17 mouse cellular contexts compared by ENCODE assay signal in genomic region chr1:86657071-86657470, GRCm38 (mm10). TPM values are rescaled to one million over a fixed set of nuclear protein-coding genes. Genes with fewer than 3 reads are reported as not detected.
DNase-seq lines count a peak whose midpoint lies in the region; ATAC-seq and TF ChIP-seq lines count a peak whose summit lies in the region.
"Had no signal": no experiment of that assay in that cellular context is flagged by ENCODE, and none has a peak within 500 bp of the region (broad histone marks: within the 10 kb centered on the region; RNA-seq: fewer than 3 reads in every experiment).

No protein-coding gene starts in this region.

- H3K27me3 ChIP-seq in forebrain, embryonic 14.5 days (replicated peaks; ENCODE audit: control insufficient read depth, insufficient read depth, low read length): no peaks in the 10 kb centered on the region
- H3K27me3 ChIP-seq in forebrain, embryonic 12.5 days: no peaks in the 10 kb centered on the region
- no peaks in the 10 kb centered on the region for H3K27me3 ChIP-seq in liver, adult 2 months (ENCODE audit: control insufficient read depth, insufficient read depth, low read length)
- H3K27me3 ChIP-seq: embryonic facial prominence, embryonic 15.5 days; intestine, embryonic 15.5 days; liver, embryonic 13.5 days had no signal

- no peak for TF ChIP-seq CTCF in liver, adult 2 months (IDR thresholded peaks at IDR 0.05; ENCODE audit: low read depth, low read length)

- no peak overlapping the region for H3K27ac ChIP-seq in forebrain, embryonic 14.5 days (ENCODE audit: low read depth, low read length)
- H3K27ac ChIP-seq in forebrain, embryonic 12.5 days: no peak overlapping the region
- H3K27ac ChIP-seq in liver, adult 2 months (replicated peaks; ENCODE audit: insufficient read depth, low read depth, low read length): no peak overlapping the region
- H3K27ac ChIP-seq: embryonic facial prominence, embryonic 15.5 days; intestine, embryonic 15.5 days; liver, embryonic 13.5 days; stomach, postnatal 0 days had no signal

- TF ChIP-seq POLR2A in liver, adult 2 months (IDR thresholded peaks at IDR 0.05; ENCODE audit: extremely low read depth, insufficient read depth, low read length): no peak

- no peaks in the 10 kb centered on the region for H3K36me3 ChIP-seq in forebrain, embryonic 14.5 days (ENCODE audit: control insufficient read depth, insufficient read depth, low read length)
- no peaks in the 10 kb centered on the region for H3K36me3 ChIP-seq in forebrain, embryonic 12.5 days (replicated peaks)
- H3K36me3 ChIP-seq in liver, adult 2 months (ENCODE audit: control insufficient read depth, insufficient read depth, low read length): no peaks in the 10 kb centered on the region
- H3K36me3 ChIP-seq: embryonic facial prominence, embryonic 15.5 days; intestine, embryonic 15.5 days; liver, embryonic 13.5 days had no signal

- no peak overlapping the region for H3K4me3 ChIP-seq in forebrain, embryonic 14.5 days (ENCODE audit: low read depth, low read length)
- H3K4me3 ChIP-seq in forebrain, embryonic 12.5 days (replicated peaks): no peak overlapping the region
- H3K4me3 ChIP-seq in liver, adult 2 months (ENCODE audit: insufficient read depth, low read depth, low read length): no peak overlapping the region
- H3K4me3 ChIP-seq: embryonic facial prominence, embryonic 15.5 days; intestine, embryonic 15.5 days; liver, embryonic 13.5 days had no signal

- H3K4me1 ChIP-seq in forebrain, embryonic 14.5 days (ENCODE audit: control insufficient read depth, insufficient read depth, low read length): no peaks in the 10 kb centered on the region
- no peaks in the 10 kb centered on the region for H3K4me1 ChIP-seq in forebrain, embryonic 12.5 days
- no peaks in the 10 kb centered on the region for H3K4me1 ChIP-seq in liver, adult 2 months (ENCODE audit: control insufficient read depth, insufficient read depth, low read length)
- H3K4me1 ChIP-seq: embryonic facial prominence, embryonic 15.5 days; intestine, embryonic 15.5 days; liver, embryonic 13.5 days had no signal

- peak; percentile 18 for DNase-seq in forebrain, embryonic 14.5 days (ENCODE audit: low spot score)
- DNase-seq in liver, adult 2 months (ENCODE audit: extremely low read depth, low read depth, low spot score): peak; percentile 35
- DNase-seq in liver (no peak), NIH3T3 (ENCODE audit: low read depth) (peak; percentile 34)
- peak; percentile 50 for DNase-seq in kidney, adult 9 months
- DNase-seq in gastrocnemius, postnatal 10 days: no peak
- DNase-seq: cerebellum, adult 18-20 months; liver, embryonic 13.5 days had no signal

- 71% methylated on average over 5 of the region's 5 CpGs for WGBS in forebrain, embryonic 14.5 days
- 86% methylated on average over 5 of the region's 5 CpGs for WGBS in forebrain, embryonic 12.5 days
- WGBS in liver, adult 2 months: 66% methylated on average over 5 of the region's 5 CpGs

- no peak overlapping the region for H3K9ac ChIP-seq in forebrain, embryonic 14.5 days (ENCODE audit: low read length)
- no peak overlapping the region for H3K9ac ChIP-seq in forebrain, embryonic 12.5 days
- H3K9ac ChIP-seq in liver, adult 2 months (ENCODE audit: low read depth, low read length): no peak overlapping the region
- H3K9ac ChIP-seq: embryonic facial prominence, embryonic 15.5 days; intestine, embryonic 15.5 days; liver, embryonic 13.5 days had no signal

- no peak for ATAC-seq in forebrain, embryonic 14.5 days
- no peak for ATAC-seq in forebrain, embryonic 12.5 days (ENCODE audit: low FRiP score)
- ATAC-seq: intestine, embryonic 15.5 days; midbrain, embryonic 16.5 days had no signal

- H3K9me3 ChIP-seq in forebrain, embryonic 14.5 days (replicated peaks; ENCODE audit: control insufficient read depth, low read length): no peaks in the 10 kb centered on the region
- H3K9me3 ChIP-seq in forebrain, embryonic 12.5 days: no peaks in the 10 kb centered on the region
- H3K9me3 ChIP-seq: embryonic facial prominence, embryonic 15.5 days; intestine, embryonic 15.5 days; liver, embryonic 13.5 days had no signal

- H3K4me2 ChIP-seq in forebrain, embryonic 14.5 days (ENCODE audit: low read length): no peak overlapping the region
- H3K4me2 ChIP-seq in forebrain, embryonic 12.5 days: no peak overlapping the region
- H3K4me2 ChIP-seq: embryonic facial prominence, embryonic 15.5 days; intestine, embryonic 15.5 days; liver, embryonic 13.5 days had no signal

- no peaks in the 10 kb centered on the region for H3K79me2 ChIP-seq in liver, adult 2 months (ENCODE audit: control insufficient read depth, insufficient read depth, low read length)

RNA-seq across cellular contexts. Expression of gene Nppc, which starts 13.3 kb away (rescaled TPM):
- 2.3 and 3.1 TPM in 2 replicates for polyA plus RNA-seq in forebrain, embryonic 14.5 days (2014; fragmentation: Nextera tagmentation; extraction: Ambion mirVana)
- 0.83 and 1.6 TPM in 2 replicates for polyA plus RNA-seq in forebrain, embryonic 12.5 days (2016; fragmentation: Nextera tagmentation; extraction: Ambion mirVana)
- not detected in 2 replicates for total RNA-seq in liver, adult 2 months (2014; rRNA removed)
- not detected in 2 replicates for polyA plus RNA-seq in liver, adult 2 months (2012; rRNA removed)
- 1 to 10 TPM; 1.9 to 2.2 TPM for total RNA-seq in gastrocnemius, postnatal 10 days (2021)
- total RNA-seq: megakaryocyte progenitor cell, adult 5-6 weeks had no signal
- polyA plus RNA-seq: C2C12; gonadal fat pad, adult 2 months; liver, embryonic 13.5 days; spleen, adult 2 months had no signal

RNA-seq across cellular contexts. Expression of gene Dis3l2, which starts 46.5 kb away (rescaled TPM):
- polyA plus RNA-seq in forebrain, embryonic 14.5 days (2014; fragmentation: Nextera tagmentation; extraction: Ambion mirVana): 32.2 and 35.3 TPM in 2 replicates
- polyA plus RNA-seq in forebrain, embryonic 12.5 days (2016; fragmentation: Nextera tagmentation; extraction: Ambion mirVana): 40.7 and 41.7 TPM in 2 replicates
- 13.2 and 13.4 TPM in 2 replicates for total RNA-seq in liver, adult 2 months (2014; rRNA removed)
- 7.7 and 9.0 TPM in 2 replicates for polyA plus RNA-seq in liver, adult 2 months (2012; rRNA removed)
- total RNA-seq in gastrocnemius, postnatal 10 days (2021): 10 to 100 TPM; 14.5 to 16.9 TPM

Comparison
In these comparisons a context has a peak if more than half of its experiments do, and no peak if none do; other contexts are left out.
1. DNase-seq: peak in forebrain, embryonic 14.5 days (single experiment), liver, adult 2 months (single experiment), NIH3T3 (single experiment) and kidney, adult 9 months (single experiment); none in liver (single experiment) and gastrocnemius, postnatal 10 days (single experiment).